Mouse (Mus musculus) megakaryocyte-erythroid progenitor cell, adult 5-6 weeks (primary cell): Measurements from ENCODE around the gene Fcrla. TPM values are rescaled to one million over a fixed set of nuclear protein-coding genes. Genes with fewer than 3 reads are reported as not detected.

ENCODE experiments used
- ATAC-seq: replicated peaks from 2 replicates; pipeline ENCODE4 v1.8.0; 2016; ENCODE audit warnings: mild to moderate bottlenecking, inconsistent platforms; ENCODE audit not compliant: severe bottlenecking, poor library complexity, low FRiP score, low TSS enrichment
- total RNA-seq, 2 experiments: library from RNA; stranded (forward) in 1 of 2; stranded (reverse) in 1 of 2; fragments of 200-1000, 215-1000 nt in 1 of 2; fragments of >200 nt in 1 of 2; fragmentation: Nextera tagmentation in 1 of 2; gene quantifications; 2 replicates each; pipeline ENCODE4 v1.2.3; 2014 to 2017

Gene Fcrla
- total RNA-seq, 2 experiments from 2014 or later: 2.4 TPM; not detected in 1

- peak; percentile 56; the same call in 1 of the 2 replicates for ATAC-seq
These were observed 32.5 kb downstream of the Fcrla start for GRCm38 (mm10) chr1:170894603-170895602.

DNA sequence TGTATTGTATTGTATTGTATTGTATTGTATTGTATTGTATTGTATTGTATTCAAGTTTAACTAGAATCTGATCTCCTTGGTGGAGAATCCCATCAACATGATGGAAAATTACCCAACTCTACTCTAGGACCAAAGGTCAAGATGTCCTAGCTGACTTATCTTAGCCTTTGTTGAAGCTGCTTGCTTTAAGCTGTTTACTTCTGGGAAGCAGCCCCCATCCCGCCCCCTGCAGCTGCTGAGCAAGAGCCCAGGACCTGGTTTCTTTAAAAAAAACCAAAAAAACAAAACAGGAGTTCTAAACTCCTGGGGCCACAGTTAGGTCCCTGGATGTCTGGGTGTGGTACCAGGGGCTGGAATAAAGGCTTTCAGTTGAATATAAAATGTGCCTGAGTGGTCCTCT is 35.1 kb downstream of the Fcrla start:
- ATAC-seq: no peak

DNA sequence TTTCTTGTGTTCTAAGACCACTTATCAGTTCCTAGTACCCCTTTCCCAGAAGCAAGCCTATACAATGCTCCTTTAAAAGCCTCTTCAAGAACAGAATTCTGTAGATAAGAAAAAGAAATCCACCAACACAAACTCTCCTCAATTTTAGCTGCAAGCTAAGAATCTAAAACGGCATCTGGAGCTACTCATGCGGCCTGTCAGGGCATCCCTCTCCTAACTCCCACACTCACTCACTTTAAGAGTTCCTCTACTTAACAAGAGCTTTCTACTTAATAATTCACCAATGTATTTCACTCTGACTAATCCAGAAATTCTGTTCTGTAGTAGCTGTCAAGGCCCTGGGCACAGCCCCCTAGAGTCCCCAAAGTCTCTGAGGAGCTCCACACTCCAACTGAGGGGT is 35.7 kb downstream of the Fcrla start:
- ATAC-seq: no peak

DNA sequence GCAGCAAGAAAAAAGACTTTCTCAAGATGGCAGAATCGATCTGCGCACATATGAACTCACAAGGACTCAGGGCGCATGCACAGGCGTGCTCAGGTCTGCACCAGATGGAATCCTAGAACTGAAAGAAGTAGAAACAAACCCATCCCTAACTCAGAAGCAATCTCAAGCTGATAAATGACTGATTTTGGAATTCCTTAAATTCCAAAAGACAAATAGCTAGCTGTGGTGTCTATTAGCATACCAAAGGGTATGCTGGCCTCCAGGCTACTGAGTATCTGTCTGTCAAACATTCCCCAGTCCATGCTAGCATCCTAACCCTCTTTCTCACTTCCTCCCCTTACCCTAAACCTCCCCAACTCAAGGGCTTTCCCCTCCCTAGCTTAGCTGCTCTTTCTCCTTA is 38.1 kb downstream of the Fcrla start:
- no peak for ATAC-seq

- ATAC-seq: peak; percentile 52
These were observed 41.3 kb downstream of the Fcrla start for GRCm38 (mm10) chr1:170886044-170886458.

- peak; percentile 97 for ATAC-seq
These were observed 42.3 kb downstream of the Fcrla start, which contains the start of the genes Gm26620 and Dusp12 for GRCm38 (mm10) chr1:170884978-170885561. Gene Gm26620, plus strand, starts transcription at chr1:170885065. Gene Dusp12, minus strand, starts transcription at chr1:170885540.

- no peak for ATAC-seq
These were observed 43.0 kb downstream of the Fcrla start for GRCm38 (mm10) chr1:170884390-170884789.

DNA sequence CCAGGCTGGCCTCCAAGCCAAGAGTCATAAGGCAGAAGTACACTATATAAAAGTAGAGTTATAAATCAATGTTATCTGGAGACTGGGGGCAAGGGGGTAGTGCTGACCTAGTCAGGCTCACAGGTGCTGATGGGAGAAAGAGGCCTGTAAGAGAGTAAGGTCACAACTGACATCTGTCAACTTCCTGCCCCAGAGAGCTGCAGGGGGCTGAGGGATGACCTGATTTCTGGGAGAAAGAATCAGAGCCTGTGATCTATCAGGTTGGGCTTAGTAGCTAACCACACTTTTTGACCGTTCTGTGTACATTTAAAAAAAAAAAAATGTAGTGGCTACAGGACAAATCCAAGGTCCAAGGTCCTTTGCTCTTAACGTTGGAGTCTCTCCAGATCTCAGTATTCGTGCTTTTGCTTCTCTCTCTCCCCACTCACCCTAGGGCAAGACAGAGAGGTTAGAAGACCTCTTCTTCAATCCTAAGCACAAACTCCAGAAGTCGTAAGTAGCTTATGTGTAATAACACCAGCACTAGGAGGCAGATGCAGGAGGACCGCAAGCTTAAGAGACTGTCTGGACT is 44.4 kb downstream of the Fcrla start:
- ATAC-seq: no peak

DNA sequence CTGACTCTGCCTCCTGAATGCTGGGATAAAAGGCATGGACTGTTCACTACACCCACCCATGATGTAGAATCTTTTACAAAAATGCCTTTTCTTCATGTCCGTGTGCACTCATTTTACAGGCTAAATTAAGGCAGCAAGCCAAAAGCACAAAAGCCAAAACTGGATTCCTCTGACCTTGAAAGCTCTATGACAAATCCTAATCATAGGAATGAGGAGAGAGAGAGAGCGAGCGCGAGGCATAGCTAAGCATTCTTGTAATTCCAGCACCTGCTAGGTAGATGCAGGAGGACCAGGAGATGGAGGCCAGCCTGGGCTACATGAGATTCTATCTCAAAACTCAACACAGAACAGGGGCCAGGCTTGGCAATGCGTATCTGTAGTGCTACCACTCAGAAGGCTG is 50.5 kb downstream of the Fcrla start:
- ATAC-seq: no peak

GRCm38 (mm10) chr1:170875676-170876075 is 51.7 kb downstream of the Fcrla start:
- ATAC-seq: no peak

GRCm38 (mm10) chr1:170871961-170872360 is 55.4 kb downstream of the Fcrla start:
- ATAC-seq: no peak

DNA sequence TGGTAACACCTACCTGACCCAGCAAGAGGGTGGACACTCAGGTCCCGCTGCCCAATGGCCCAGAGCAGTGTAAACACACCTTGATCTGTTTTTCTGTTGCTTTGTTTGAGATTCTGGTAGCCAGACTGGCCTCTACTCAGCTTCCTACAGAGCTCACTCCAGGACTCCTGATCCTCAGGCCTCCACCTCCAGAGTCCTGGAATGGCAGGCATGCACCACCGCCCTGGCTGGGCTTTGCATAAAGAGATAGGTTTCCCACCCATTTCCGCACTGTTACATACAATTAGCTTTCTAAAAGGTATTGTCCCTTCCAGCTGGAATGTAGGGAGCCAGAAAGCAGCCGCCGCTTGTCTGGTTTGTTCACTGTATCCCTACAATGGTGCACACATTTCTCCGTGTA is 56.0 kb downstream of the Fcrla start:
- no peak for ATAC-seq

DNA sequence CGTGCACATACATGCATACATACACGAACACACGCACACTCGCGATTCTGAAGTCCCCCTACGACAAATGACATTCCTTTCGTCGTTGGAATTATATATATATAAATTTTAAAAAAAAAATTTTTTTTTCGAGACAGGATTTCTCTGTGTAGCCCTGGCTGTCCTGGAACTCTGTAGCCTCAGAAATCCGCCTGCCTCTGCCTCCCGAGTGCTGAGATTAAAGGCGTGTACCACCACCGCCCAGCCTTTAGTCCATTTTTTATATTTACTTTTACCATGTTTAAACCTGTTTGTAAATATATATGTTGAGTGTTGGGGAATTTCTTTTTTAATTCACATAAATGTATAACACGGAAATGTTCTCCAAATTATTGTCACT is 58.5 kb downstream of the Fcrla start:
- ATAC-seq: no peak

DNA sequence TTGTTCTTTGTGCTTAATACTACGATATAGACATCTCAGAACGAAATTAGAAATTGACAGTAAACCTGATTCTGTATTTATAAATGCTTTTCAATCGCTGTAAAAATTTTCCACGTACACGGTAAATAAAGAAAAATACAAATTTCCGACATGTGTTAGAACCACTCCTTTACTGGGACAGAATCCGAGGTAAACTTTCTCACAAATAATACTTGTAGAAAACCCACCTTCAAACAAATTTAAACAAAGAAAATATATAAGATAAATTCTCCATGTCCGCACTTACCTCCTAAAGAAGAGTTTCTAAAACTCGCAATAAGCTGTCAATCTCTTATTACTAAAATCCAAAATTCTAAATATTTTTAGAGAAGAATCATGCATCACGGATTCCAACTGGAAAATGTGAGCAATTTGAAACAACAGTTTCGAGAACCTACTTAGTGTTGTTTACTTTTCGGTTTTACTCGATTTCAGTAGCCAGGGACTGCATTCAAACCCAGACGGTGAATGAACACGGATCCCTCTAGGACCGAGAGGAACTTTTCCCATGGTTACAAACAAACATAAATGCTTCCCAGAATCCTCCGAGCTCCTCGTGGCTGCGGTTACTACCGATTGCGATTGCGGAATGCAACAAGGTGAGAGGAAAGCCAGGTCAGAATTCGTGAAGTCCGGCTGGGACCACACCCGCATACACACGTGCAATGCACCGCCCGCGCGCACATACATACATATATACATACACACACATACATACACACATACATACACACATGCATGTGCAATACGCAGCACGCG is 59.1 kb downstream of the Fcrla start:
- peak; percentile 71 for ATAC-seq

DNA sequence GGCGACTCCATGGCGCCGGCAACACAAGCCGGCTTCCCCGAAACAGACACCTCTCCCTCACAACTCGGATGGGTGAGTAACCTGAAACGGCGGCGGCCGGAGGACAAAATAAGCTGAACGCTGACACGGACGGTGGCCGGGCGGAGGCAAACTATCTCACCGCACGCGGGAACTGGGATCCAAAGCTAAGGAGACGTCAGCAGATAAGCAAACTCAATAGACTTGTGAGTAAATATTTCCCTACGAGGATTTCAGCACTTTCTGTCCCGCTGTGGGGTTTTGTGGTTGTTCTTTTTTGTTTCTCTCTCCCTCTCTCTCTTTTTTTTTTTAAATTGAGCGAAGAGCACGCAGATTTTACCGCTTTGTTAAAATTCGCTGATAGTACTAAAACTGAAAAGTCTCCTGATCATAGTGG is 59.7 kb downstream of the Fcrla start, which contains the start of gene Atf6:
Gene Atf6 (minus strand): TSS at position 81 of the 415 bp plus-strand sequence.
- ATAC-seq: peak; percentile 77

Other genes with a start within 250 kb of the Fcrla start
- gene Atf6, start 59.8 kb downstream of the Fcrla start, total RNA-seq (2014; fragmentation: Nextera tagmentation): 12.5 and 12.6 TPM in 2 replicates
- gene Atf6, start 59.8 kb downstream of the Fcrla start, total RNA-seq (2017): 11.8 and 12.7 TPM in 2 replicates
- 1.3 TPM in 1 of 2 replicates, not detected in the other for gene Gm26620, start 42.5 kb downstream of the Fcrla start, total RNA-seq (2014; fragmentation: Nextera tagmentation)
- 0.75 and 1.0 TPM in 2 replicates for gene Gm26620, start 42.5 kb downstream of the Fcrla start, total RNA-seq (2017)
- gene Dusp12, start 42.0 kb downstream of the Fcrla start, total RNA-seq (2014; fragmentation: Nextera tagmentation): 22.9 and 24.2 TPM in 2 replicates
- gene Dusp12, start 42.0 kb downstream of the Fcrla start, total RNA-seq (2017): 9.7 and 12.5 TPM in 2 replicates
- gene Fcrlb, start 14.6 kb downstream of the Fcrla start, total RNA-seq (2014; fragmentation: Nextera tagmentation): 0.50 TPM in 1 of 2 replicates, not detected in the other
- not detected in 2 replicates for gene Fcrlb, start 14.6 kb downstream of the Fcrla start, total RNA-seq (2017)
- 4.5 and 6.0 TPM in 2 replicates for gene Fcgr2b, start 49.0 kb upstream of the Fcrla start, total RNA-seq (2014; fragmentation: Nextera tagmentation)
- gene Fcgr2b, start 49.0 kb upstream of the Fcrla start, total RNA-seq (2017): 3.8 TPM in 1 of 2 replicates, not detected in the other
- 0.40 TPM in 1 of 2 replicates, not detected in the other for gene Fcgr4, start 91.3 kb upstream of the Fcrla start, total RNA-seq (2014; fragmentation: Nextera tagmentation)
- not detected in 2 replicates for gene Fcgr4, start 91.3 kb upstream of the Fcrla start, total RNA-seq (2017)
- gene Fcgr3, start 137.4 kb upstream of the Fcrla start, total RNA-seq (2014; fragmentation: Nextera tagmentation): 1.4 and 6.3 TPM in 2 replicates
- 1.9 and 2.2 TPM in 2 replicates for gene Fcgr3, start 137.4 kb upstream of the Fcrla start, total RNA-seq (2017)
- 12.6 and 18.9 TPM in 2 replicates for gene Cfap126, start 186.3 kb upstream of the Fcrla start, total RNA-seq (2014; fragmentation: Nextera tagmentation)
- gene Cfap126, start 186.3 kb upstream of the Fcrla start, total RNA-seq (2017): 4.3 and 11.8 TPM in 2 replicates
- 150 and 178 TPM in 2 replicates for gene Sdhc, start 223.0 kb upstream of the Fcrla start, total RNA-seq (2014; fragmentation: Nextera tagmentation)
- gene Sdhc, start 223.0 kb upstream of the Fcrla start, total RNA-seq (2017): 72.0 and 84.7 TPM in 2 replicates
- not detected in 2 replicates for gene Mpz, start 223.1 kb upstream of the Fcrla start, total RNA-seq (2014; fragmentation: Nextera tagmentation)
- gene Mpz, start 223.1 kb upstream of the Fcrla start, total RNA-seq (2017): 0.61 TPM in 1 of 2 replicates, not detected in the other